Mouse (Mus musculus) hindlimb bud, embryonic 11.5 days (tissue): ENCODE data around the gene Arhgap15.

Experiments used
- DNase-seq: peaks from one replicate; pipeline ENCODE4 v3.0.0-alpha.2; 2012; ENCODE audit warnings: low read depth, low spot score; ENCODE audit errors: extremely low spot score

Gene Arhgap15

DNA sequence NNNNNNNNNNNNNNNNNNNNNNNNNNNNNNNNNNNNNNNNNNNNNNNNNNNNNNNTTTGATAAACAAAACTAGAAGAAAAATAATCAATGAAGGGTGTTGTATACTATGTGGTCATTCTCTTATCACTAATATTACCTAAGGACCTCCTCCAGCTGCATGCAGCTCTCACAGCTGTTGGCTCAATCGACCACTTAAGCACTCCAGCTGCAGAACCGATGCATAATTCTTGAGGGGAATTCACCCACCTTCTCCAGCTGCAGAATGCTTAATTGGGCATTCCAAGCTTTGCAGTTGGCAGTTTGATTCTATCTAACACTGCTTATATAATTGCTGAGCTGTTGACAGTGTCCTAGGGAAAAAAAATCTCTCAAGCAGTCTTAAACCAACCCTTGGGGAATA, 663.0 kb downstream of the Arhgap15 start:
- no peak for DNase-seq

- no peak for DNase-seq
Measured at GRCm38 (mm10) chr2:44416331-44416730, 667.7 kb downstream of the Arhgap15 start.

- DNase-seq = no peak
Measured at GRCm38 (mm10) chr2:44419547-44420225, 671.1 kb downstream of the Arhgap15 start.

GRCm38 (mm10) chr2:44430521-44430920, 681.9 kb downstream of the Arhgap15 start:
- DNase-seq = no peak

DNA sequence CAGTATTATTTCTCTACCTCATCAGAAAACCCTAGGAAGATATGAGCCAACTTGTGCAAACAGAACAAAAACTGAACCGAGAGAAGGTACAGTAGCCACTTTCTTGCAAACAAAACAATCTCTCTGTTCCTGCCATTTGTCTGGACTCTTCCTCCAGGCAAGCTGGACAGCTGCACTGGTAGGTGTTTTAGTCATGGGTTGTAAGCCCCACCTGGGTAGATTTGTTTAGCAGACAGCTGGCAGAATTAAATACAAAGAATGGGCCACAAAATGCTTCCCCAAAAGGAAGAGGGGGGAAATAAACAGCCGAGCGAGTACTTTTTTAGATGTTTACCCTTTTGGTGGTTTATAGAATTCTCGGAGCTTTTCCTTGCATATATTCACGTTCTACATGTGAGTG, 688.0 kb downstream of the Arhgap15 start:
- DNase-seq = no peak

- DNase-seq = no peak
Measured at GRCm38 (mm10) chr2:44437496-44438057, 689.0 kb downstream of the Arhgap15 start.

DNA sequence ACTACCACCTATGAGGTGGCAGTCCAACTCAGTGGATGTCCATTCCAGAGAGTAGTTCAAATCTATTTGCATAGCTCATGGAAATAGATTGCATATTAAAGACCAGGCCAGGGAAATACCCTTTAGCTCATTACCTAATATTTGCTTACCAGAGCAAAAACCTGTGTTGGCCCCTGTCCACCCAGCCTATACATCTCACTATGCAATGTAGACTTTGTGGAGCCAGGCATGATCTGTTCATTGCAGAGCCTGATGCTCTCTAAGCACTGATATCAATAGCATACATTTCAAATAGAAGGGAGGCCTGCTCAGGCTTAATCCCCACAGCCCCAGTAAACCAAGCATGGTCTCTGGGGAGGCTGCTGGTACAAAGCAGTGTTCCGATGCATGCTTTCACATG, 689.4 kb downstream of the Arhgap15 start:
- no peak for DNase-seq

DNA sequence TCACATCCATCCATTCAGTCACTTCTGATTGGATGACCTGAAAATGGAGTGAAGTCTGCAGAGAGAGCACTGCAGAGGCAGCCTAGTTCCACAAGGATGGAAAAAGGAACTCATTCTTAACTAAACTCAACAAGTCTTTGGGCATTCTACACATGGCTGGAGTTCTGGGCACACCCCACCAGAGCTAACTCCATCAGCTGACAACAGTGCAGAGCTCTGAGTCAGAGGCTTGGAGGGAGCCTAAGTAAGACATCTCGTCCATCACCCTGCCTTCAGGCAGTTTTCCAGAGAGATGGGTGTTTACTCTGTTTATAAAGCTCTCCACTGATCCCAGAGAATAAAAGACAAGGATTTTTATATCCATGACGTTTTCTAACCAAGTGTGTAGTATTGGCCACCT, 696.3 kb downstream of the Arhgap15 start:
- no peak for DNase-seq
